Mouse (Mus musculus) MEL (cell line): ENCODE data around the gene Kat7.

ENCODE experiments used
- EP300 ChIP-seq, 2 experiments: IDR thresholded peaks; 2 replicates each; pipeline ENCODE4 v1.6.1; 2011; ENCODE audit warnings: improper control_type of control experiment in 2 of 2, low read length in 2 of 2, low read depth in 1 of 2, mild to moderate bottlenecking in 1 of 2
- KAT2A ChIP-seq: conservative IDR thresholded peaks from 2 replicates; pipeline ENCODE4 v1.6.1; 2012; ENCODE audit warnings: low read depth, low read length, improper control_type of control experiment, inconsistent platforms
- MAFK ChIP-seq: IDR thresholded peaks from 2 replicates; pipeline ENCODE4 v1.6.1; 2011; ENCODE audit warnings: low read depth, mild to moderate bottlenecking, low read length, improper control_type of control experiment, borderline replicate concordance
- MXI1 ChIP-seq: IDR thresholded peaks from 2 replicates; pipeline ENCODE4 v1.6.1; 2011; ENCODE audit warnings: mild to moderate bottlenecking, low read depth, low read length, improper control_type of control experiment
- TAL1 ChIP-seq: IDR thresholded peaks from 2 replicates; pipeline ENCODE4 v1.6.1; 2012; ENCODE audit warnings: mild to moderate bottlenecking, inconsistent platforms, low read length, moderate library complexity, mixed read lengths

GRCm38 (mm10) chr11:95324181-95324580, 14.1 kb upstream of the Kat7 start:
- TF ChIP-seq EP300 (IDR thresholded peaks at IDR 0.05; ENCODE audit: low read depth in 1 of 2, low read length in 2 of 2) = no peak
- TF ChIP-seq MXI1 = no peak
- no peak for TF ChIP-seq MAFK
- TF ChIP-seq TAL1 = no peak
- TF ChIP-seq KAT2A = no peak
